Mouse (Mus musculus): ENCODE results near the gene Dnajc5g.

Dnajc5g gene

DNA sequence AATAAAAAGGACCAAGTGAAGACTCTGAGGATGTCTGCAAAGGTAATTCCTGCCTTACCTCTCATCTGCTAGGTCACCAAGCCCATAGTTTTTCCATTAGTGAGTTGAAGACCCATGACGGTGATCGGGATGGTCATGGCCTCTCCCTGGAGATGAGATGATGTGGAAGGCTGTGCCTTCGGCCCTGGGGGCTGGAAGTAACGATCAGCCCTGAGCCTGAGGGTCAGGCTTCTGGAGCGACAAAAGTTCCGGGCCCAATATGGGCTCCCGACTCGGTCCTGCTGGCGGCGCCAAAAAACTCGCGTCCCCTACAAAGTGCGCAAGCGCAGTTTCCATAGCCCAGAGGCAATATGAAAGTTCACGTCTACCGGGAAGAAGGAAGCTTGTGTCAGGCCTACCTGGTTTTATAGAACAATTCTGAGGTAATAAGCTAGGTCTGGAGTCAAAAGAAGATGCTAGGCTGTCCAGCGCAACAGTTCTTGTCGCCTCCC, 2.0 kb downstream of the Dnajc5g start, which contains the start of gene Slc30a3:
Gene Slc30a3, minus strand, starts transcription at position 238 of the 491 bp plus-strand sequence.
- in situ Hi-C loops (cut with MseI, MboI), result no loop called here

DNA sequence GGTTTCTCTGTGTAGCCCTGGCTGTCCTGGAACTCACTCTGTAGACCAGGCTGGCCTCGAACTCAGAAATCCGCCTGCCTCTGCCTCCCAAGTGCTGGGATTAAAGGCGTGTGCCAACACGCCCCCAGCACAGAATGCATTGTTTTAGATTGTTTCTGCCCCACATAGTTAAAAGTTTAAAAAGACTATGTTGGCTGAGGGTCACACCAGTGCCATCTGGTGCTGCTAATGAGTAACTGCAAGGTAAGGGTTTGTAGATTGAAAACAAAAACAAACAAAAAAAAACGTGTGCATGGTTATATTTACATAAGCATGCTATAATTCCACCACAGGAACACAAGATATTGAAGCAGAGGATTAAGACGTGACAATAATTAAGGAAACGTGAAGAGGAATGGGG, 4.7 kb downstream of the Dnajc5g start:
- in situ Hi-C loops (cut with MseI, MboI), result no loop called here

DNA sequence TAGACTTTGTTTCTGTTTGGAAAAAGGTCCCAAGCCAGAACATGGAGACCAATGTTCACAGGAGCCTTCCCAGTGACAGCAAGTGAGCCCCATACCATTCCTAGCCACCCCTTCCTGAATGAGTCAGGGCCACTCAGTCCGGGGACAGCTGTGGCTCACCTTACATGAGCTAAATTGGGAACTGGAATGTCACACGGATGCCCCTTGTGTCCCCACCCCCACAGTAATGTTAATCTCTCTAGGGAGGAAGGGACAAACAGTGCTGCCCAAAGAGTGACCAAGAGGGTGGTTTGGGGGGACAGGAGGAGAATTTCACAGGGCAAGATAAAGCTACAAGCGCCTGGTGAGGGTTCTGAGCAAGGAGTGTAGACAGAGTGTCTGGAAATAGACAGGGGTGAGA, 10.3 kb downstream of the Dnajc5g start, which contains the start of gene Trim54:
Gene Trim54, plus strand, starts transcription at position 359 of the 400 bp plus-strand sequence.
- in situ Hi-C loops (cut with MseI, MboI), result no loop called here

DNA sequence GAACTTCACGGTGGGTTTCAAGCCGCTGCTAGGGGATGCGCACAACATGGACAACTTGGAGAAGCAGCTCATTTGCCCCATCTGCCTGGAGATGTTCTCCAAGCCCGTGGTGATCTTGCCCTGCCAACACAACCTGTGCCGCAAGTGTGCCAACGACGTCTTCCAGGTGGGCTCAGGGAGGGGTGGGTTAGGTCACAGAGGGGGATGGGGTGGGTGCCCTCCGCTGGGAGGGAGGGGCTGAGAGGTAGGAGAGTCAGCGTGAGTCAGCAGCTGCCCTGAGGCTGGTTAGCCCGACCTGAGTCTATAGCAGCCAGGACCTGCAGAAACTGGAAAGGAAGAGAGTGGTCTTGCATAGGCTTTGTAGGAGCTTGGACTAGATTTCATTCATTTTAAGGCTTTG, 10.8 kb downstream of the Dnajc5g start:
- in situ Hi-C loops (cut with MseI, MboI), result no loop called here

DNA sequence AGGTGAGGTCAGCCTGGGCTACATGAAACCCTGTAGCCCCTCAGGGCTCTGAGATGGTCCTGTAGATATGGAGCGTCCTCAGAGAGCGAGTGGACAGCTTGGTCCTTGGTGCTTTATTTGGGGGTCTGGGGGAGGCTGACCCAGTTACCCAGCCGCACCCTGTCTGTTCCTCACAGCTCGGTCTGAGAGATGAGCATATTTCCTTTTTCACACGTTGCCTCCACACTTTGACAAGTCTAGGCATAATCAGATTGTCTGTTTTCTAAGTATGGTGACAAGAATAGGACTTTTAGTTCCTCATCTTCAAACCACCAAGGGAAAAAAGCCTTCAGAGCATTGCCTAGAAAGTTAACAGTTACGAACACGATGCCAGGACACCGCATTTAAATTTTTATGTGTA, 15.0 kb downstream of the Dnajc5g start:
- in situ Hi-C loops (cut with MseI, MboI), result no loop called here

DNA sequence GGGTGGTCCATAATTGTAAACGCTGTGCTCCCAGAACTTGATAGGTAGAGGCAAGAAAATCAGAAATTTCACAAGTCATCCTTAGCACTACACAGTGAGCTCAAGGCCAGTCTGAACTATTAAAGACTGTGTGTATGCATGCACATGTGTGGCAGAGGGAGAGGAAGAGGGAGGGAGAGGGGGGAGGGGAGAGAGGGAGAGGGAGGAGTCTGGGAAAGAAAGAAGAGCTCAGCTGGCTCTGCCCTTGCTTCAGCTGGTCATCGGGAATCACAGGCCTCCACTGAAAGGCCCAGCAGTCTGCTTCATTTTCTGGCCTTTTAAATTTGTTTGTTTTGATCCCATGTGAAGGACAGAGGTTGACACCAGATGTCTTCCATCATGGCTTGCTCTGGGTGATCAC, 17.4 kb downstream of the Dnajc5g start:
- in situ Hi-C loops (cut with MseI, MboI), result no loop called here

DNA sequence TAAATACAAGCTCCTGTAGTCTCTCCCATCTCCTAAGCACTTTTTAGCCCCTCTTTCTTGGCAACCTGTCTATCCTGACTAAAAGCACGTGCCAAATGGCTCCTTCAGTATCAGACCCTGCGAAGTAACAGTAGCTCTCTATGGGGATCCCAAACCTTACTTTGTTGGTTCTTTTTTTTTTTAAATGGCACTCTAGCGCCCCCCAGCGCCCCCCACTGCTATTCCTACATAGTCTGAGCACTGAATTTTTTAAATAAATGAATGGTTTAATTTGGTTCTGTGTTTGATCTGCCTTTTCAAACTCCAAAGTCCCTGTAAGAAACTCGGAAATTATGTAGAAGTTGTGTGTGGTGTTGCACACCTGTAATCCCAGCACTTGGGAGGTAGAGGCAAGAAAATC, 20.0 kb downstream of the Dnajc5g start:
- in situ Hi-C loops (cut with MseI, MboI), result no loop called here

DNA sequence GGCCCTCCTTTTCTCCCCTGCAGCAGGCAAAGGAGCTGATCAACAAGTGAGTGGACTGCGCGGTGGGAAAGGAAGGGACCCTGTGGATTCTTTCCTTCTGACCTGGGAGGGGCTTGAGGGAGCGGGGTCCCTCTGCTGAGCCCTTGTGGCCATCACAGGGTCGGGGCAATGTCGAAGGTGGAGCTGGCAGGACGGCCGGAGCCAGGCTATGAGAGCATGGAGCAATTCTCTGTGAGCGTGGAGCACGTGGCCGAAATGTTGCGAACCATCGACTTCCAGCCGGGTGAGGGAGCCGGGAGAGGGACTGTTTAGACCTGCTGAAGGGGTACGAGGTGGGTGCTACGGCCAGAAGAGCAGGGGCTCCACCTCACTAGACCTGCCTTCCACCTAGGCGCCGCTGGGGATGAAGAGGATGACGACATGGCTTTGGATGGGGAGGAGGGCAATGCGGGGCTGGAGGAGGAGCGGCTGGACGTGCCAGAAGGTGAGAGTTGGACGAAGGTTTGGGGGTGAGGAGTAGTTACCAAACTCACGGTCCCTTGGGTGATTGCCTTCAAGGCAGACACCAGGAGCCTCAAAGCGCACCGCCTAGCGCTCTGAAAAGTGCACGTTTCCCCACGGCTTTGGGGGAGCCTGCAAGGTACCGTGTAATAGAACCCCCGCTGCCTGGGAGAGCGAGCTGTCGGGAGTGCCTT, 30.8 kb downstream of the Dnajc5g start:
- in situ Hi-C loops (cut with MseI, MboI), result no loop called here

DNA sequence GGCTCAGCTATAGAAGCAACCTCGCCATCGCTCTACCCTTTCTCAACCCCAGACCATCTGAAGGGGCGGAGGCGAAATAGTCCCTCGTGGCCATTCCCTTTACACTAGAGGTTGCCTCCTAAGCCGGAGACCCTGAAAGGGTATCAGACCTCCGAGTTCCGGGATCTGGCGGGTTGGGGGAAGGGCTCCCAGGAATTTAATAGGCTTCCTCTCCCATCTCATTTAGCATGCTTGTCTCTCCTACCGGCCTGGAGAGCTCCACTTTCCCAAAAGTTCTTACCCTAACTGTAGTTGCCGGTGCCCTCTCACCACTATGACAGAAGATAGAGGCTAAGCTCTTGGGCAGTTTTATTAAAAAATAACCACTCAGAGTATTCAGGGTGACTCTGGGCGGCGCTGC, 31.6 kb downstream of the Dnajc5g start:
- in situ Hi-C loops (cut with MseI, MboI), result no loop called here

DNA sequence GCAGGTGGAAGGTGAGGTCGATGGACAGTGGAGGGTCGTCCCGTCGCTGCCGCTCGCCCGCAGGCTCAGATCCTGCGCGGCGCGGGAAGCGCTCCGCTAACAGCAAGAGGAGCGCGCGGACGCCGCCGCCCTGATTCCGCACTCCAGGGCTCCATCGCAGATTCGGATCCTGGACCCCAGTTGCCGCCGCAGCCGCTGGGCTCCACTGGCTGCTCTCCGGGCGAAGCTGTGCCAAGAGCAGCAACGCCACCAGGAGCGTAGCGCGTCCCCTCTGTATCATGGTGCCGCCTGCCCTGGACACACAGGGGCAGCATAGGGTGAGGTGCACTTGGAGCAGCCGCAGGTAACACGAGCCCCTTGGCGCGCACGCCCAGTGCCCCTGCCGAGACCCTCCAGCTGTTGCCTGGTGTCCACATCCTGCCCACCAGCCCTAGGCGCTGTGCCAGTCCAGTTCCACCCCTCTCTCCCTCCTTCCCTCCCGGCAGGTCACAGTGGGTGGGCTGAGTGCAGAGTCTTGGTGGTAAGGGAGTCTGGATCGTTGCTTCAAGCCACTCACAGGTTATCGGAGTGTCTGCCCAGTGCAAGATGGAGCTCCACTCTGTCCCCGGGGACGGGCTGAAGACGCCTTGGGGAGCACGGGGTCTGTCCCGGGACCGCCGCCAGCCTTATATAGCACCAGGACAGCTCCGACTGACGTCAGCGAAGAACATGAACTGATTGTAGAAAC, 32.3 kb downstream of the Dnajc5g start, which contains the start of gene Ucn:
Gene Ucn, minus strand, starts transcription at position 589 of the 727 bp plus-strand sequence.
- in situ Hi-C loops (cut with MseI, MboI), result no loop called here

DNA sequence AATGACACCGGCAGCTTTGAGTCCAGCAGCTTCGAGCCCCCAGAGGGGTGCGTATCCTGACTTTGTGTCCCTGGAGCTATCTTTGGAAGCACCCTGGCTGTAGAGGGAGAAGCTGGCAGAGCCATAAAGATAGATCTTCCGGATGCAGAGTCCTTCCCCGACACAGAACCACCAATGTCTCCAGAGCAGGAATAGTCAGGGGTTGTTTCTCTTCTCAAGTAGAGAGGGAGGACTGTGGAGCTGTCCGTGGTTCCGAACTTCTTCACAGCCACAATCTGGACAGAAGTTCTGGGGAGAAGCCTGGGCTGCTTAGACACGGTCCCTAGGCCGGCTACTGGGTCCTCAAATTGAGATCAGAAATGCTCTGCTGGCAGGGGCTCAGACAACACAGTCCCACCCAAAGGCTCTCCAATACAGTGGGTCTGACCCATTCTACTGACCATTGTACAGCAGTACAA, 32.9 kb downstream of the Dnajc5g start:
- in situ Hi-C loops (cut with MseI, MboI), result no loop called here

DNA sequence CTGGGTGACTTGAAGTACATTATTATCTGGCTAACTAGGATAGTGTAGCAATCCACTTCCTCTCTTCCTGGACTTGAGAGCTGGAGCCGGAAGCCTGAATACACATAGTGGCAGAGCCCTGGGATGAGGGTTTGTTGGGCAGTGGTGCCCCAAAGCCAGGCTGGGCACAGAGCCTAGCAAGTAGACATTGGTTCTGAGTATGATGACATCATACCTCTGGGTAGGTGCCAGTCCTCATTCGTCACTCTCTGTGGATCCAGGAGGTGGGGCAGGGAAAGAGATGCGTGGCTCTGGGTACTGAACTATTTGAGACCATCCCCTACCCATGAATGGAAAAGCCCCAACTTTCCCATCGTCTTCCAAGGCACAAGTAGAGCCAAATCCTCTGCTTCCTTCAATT, 43.7 kb downstream of the Dnajc5g start:
- in situ Hi-C loops (cut with MseI, MboI), result no loop called here

DNA sequence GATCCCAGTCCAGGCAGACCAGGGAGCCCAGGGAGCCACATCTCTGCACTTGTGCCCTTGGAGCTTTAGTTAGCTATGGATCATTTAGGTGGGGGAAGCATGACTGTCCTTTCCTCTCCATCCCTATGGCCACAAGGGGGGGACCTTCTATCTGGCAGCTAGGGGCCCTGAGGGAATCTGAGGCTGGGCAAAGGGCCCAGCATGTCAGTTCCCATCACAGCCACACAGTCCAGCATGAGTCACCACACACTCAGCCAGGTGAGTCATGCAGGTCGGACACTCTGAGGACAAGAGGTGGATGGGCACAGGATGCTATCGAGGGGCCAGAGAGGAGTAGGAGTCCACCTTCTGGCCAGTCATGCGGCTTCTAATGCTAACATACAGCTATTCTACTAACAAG, 45.7 kb downstream of the Dnajc5g start:
- in situ Hi-C loops (cut with MseI, MboI), result no loop called here

DNA sequence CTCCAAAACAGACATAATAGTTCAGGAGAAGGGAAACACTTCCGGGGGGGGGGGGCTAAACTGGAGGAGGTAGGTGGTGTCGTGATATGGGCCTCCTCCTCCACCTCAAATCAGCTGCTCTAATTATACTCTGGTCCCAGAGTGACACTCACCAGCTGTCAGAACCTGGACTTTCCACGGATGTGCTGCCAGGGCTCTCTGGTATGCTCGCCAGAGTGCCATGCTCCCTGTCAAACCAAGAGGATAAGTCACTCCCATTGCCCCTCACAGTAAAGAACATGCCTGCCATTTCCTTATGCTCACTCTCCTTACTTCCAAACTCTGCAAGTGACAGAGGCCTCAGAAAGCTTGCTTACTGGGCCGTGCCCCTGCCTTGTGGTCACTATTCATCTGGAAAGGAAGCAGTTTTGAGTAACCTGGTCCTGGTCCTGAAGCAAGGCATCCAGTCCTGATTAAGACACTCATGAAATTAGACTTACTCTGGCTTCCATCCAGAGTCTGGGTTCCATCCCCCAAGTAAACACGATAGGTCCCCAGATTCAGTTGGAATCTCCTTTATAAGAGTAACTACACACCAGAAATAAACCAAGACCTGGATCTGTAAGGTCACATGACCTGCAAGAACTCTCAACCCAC, 47.5 kb downstream of the Dnajc5g start:
- in situ Hi-C loops (cut with MseI, MboI), result no loop called here

DNA sequence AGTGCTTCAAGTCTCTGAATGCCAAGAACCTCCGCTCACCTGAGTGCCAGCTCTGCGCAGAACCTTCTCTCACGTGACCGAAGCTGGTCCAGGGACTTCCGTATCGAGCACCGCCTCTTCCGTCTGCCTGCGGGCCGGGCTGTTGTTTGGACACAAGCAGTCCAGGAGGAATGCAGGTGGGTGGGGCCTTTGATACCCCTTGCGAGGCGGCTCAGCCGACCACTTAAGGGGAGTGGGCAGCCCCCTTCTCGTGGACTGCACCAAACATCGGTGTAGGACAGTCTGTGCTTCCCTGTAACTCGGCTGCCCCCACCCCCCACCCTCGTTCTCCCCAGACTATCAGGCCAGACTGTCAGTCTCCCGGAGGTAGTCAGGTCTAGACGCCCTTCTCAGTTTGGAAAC, 48.1 kb downstream of the Dnajc5g start, which contains the start of gene Mpv17:
Gene Mpv17, minus strand, starts transcription at position 100 of the 402 bp plus-strand sequence.
- in situ Hi-C loops (cut with MseI, MboI), result no loop called here
